Mouse (Mus musculus): ENCODE measurements at regions not wholly inside any gene's neighbourhood (a gene's known extent, or its start where the extent isn't known, plus 50 kb on each side); places are given as distances from the start of the nearest gene placed in this dataset.

GRCm38 (mm10) chr1:90327237-90327636 lies 123.5 kb downstream of the Ackr3 start:
- TF ChIP-seq POLR2A (IDR thresholded peaks at IDR 0.05; ENCODE audit: low read depth, low read length) (no peak), CTCF (IDR thresholded peaks at IDR 0.05; ENCODE audit: extremely low read depth, insufficient read depth, insufficient read length, insufficient replicate concordance) (no peak)
